Mouse (Mus musculus) midbrain, embryonic 15.5 days (tissue): ENCODE data around the gene Ptpn13. TPM values are rescaled to one million over a fixed set of nuclear protein-coding genes. Genes with fewer than 3 reads are reported as not detected.

Experiments used
- ATAC-seq: fragments of 200-750 bp; cut with Nextera tagmentation; replicated peaks from 2 replicates; pipeline ENCODE4 v1.8.0; 2017; ENCODE audit warnings: moderate TSS enrichment
- H3K27ac ChIP-seq: fragments of 300-500 bp; sonication (generic); 2 replicates; pipeline ENCODE4 v1.5.1; 2015; ENCODE audit warnings: mild to moderate bottlenecking, inconsistent platforms
- H3K27me3 ChIP-seq: fragments of 300-500 bp; sonication (generic); replicated peaks from 2 replicates; pipeline ENCODE4 v1.6.1; 2015; ENCODE audit warnings: inconsistent platforms
- H3K36me3 ChIP-seq: fragments of 300-500 bp; sonication (generic); replicated peaks from 2 replicates; pipeline ENCODE4 v1.6.1; 2015; ENCODE audit warnings: inconsistent platforms
- H3K4me1 ChIP-seq: fragments of 300-500 bp; sonication (generic); 2 replicates; pipeline ENCODE4 v1.6.1; 2015; ENCODE audit warnings: inconsistent platforms
- H3K4me2 ChIP-seq: fragments of 300-500 bp; sonication (generic); 2 replicates; pipeline ENCODE4 v1.6.1; 2015; ENCODE audit warnings: inconsistent platforms, mild to moderate bottlenecking, moderate library complexity
- H3K4me3 ChIP-seq: fragments of 300-500 bp; sonication (generic); 2 replicates; pipeline ENCODE4 v1.5.1; 2015; ENCODE audit warnings: mild to moderate bottlenecking, inconsistent platforms
- H3K9ac ChIP-seq: fragments of 300-500 bp; sonication (generic); 2 replicates; pipeline ENCODE4 v1.6.1; 2015; ENCODE audit warnings: mild to moderate bottlenecking, inconsistent platforms
- H3K9me3 ChIP-seq: fragments of 300-500 bp; sonication (generic); 2 replicates; pipeline ENCODE4 v1.6.1; 2016; ENCODE audit warnings: inconsistent platforms
- WGBS: fragments of 180-500 bp; shearing (Covaris S2); methylation state at CpG from one replicate; pipeline ENCODE4 v1.1.7; 2015; ENCODE audit warnings: mixed read lengths; 5-methylcytosine and 5-hydroxymethylcytosine counted together
- polyA plus RNA-seq: library from polyadenylated mRNA; unstranded; fragments of >200 nt; fragmentation: Nextera tagmentation; extraction: Ambion mirVana; gene quantifications from 2 replicates; pipeline ENCODE4 v1.2.1, GENCODE M21; 2015

Ptpn13 gene
- polyA plus RNA-seq: 5.8 and 5.9 TPM in 2 replicates

DNA sequence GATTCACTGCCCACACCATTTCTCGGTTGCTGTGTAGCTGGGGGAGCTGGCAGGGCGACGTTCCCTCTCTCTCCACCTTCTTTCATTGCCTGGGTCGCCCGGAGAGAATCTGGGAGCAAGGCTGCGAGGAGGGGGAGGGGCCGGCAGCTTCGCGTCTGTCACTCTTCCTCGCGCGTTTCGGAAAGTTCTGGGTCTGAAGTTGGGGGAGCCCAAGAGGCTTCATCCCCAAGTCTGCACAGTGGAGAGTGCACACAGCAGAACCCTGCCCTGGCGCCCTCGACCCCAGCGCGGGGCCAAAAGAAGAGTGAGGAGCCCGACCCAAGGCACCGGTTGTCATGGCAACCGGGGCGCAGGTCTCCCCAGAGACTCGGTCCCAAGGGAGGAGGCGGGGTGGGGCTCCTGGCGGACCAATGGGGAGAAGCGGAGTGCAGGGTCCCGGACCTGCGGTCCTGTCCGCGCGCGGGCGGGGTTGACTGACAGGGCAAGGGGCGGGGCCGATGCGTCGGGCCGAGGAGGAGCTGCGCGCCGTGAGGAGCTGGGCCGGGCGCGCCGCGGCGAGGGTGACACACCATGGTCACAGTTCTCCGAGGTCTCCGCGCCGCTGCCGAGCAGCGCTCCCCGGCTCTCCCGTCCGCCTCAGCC is at the start of gene Ptpn13:
TSS of gene Ptpn13 (plus strand) at position 515 of the 642 bp plus-strand sequence.
- H3K36me3 ChIP-seq: no peaks in the 10 kb centered on the region
- peak within 1 kb of the TSS; percentile 56 for H3K9ac ChIP-seq
- H3K4me1 ChIP-seq: peaks cover 34% of the 10 kb centered on the region
- H3K27ac ChIP-seq: peak within 1 kb of the TSS; percentile 68
- H3K9me3 ChIP-seq: no peaks in the 10 kb centered on the region
- H3K27me3 ChIP-seq: 0 out of 2 replicates have a peak, but pooled peaks cover 5% of the 10 kb centered on the region
- H3K4me2 ChIP-seq: peak within 1 kb of the TSS; percentile 94
- WGBS: under 1% methylated on average over 50 of the region's 55 CpGs
- ATAC-seq: peak; percentile 96
- peak within 1 kb of the TSS; percentile 67 for H3K4me3 ChIP-seq

- no peak overlapping the region for H3K4me2 ChIP-seq
- no peak for ATAC-seq
- 0 out of 2 replicates have a peak, but pooled peaks cover 3% of the 10 kb centered on the region for H3K4me1 ChIP-seq
- 84% methylated on average over 9 of the region's 9 CpGs for WGBS
- no peak overlapping the region for H3K9ac ChIP-seq
- no peaks in the 10 kb centered on the region for H3K9me3 ChIP-seq
- no peak overlapping the region for H3K4me3 ChIP-seq
- H3K27ac ChIP-seq: no peak overlapping the region
- H3K36me3 ChIP-seq: no peaks in the 10 kb centered on the region
- H3K27me3 ChIP-seq: no peaks in the 10 kb centered on the region; the same call in 1 of the 2 replicates
Measured at GRCm38 (mm10) chr5:103375226-103375625, 49.8 kb upstream of the Ptpn13 start.

DNA sequence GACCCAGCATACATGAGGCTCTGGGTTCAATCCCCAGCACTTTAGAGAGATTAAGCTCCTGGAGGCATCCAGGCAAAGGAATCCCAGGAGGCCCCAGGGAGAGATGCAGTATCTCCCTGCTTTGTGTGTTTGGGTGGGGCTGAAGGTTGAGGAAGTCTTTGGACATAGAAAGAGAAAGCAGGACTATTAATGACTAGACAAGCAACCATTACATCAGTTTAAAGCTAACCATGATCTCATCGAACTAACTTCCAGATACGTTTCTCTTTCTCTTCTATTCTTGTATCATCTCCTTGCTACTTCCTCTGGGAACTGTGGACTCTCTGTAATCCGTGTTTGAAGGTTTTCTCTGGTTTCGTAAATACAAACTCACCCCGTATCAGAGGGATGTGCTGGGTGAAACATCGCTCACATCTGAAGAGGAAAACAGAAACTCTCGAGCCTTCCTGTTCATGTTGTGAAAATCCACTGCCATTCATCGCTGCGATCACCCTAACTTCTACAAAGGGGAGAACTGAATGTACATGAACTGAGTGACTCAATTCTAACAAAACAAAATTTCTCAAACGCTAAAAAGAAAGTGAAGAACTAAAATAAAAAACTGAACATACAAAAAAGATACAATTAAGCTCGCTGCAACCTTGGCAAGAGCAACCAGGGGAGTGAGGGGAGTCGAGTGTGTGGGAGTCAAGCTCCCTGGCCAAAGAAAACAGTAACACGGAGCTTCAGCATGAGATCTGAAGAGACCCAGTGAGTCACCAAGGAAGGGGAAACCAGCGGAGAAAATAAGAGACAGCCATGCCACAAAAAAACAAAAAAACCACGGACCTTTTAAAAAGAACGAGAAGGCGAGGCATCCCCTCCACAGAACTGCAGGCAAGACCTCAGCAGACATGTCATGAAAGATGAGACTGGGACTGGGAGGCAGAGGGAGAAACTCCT is 48.4 kb upstream of the Ptpn13 start:
- Histone ChIP-seq H3K4me2 (no peak overlapping the region), H3K27me3 (no peaks in the 10 kb centered on the region; the same call in 1 of the 2 replicates), H3K9ac (no peak overlapping the region), H3K9me3 (no peaks in the 10 kb centered on the region), H3K4me3 (no peak overlapping the region), H3K36me3 (no peaks in the 10 kb centered on the region), H3K4me1 (0 out of 2 replicates have a peak, but pooled peaks cover 3% of the 10 kb centered on the region), H3K27ac (no peak overlapping the region)
- WGBS: 67% methylated on average over 17 of the region's 17 CpGs
- no peak for ATAC-seq

DNA sequence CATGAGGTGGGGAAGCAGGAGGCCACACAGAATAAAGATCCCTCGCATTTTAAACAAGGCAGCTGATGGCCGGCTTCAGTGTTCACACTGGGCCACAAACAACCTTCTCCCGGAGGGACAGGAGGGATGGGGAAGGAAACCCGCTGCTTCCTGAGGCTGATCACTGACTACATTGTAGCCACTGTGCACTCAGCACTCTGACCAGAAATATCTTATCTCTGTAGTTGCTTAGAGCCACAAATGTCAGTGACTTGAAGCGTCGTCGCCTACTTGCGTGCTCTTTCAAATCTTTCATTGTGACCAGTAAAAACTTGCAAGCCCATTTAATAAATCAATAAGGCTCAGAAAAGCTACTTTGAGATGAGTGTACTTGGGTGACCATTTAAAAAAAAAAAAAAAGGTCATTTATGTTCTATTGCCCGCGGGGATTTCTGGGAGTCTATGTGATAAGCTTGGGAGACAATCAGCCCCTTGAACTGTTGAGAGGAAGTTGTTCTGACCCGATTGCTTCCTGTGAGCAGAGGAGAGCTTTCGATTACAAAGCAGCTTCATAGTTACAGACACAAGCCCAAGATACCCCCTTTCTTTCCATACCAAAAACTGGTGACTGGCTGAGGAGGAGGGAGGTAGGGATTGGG is 47.4 kb upstream of the Ptpn13 start:
- ATAC-seq: no peak
- no peak overlapping the region for H3K9ac ChIP-seq
- H3K4me2 ChIP-seq: no peak overlapping the region
- H3K36me3 ChIP-seq: no peaks in the 10 kb centered on the region
- no peaks in the 10 kb centered on the region for H3K9me3 ChIP-seq
- H3K4me3 ChIP-seq: no peak overlapping the region
- 0 out of 2 replicates have a peak, but pooled peaks cover 3% of the 10 kb centered on the region for H3K4me1 ChIP-seq
- WGBS: 49% methylated on average over 12 of the region's 12 CpGs
- H3K27ac ChIP-seq: no peak overlapping the region
- no peaks in the 10 kb centered on the region; the same call in 1 of the 2 replicates for H3K27me3 ChIP-seq

GRCm38 (mm10) chr5:103380785-103381527 is 44.0 kb upstream of the Ptpn13 start:
- Histone ChIP-seq H3K4me1 (0 out of 2 replicates have a peak, but pooled peaks cover 3% of the 10 kb centered on the region), H3K27me3 (no peaks in the 10 kb centered on the region; the same call in 1 of the 2 replicates), H3K9ac (no peak overlapping the region), H3K4me3 (no peak overlapping the region), H3K27ac (no peak overlapping the region), H3K4me2 (no peak overlapping the region), H3K9me3 (no peaks in the 10 kb centered on the region), H3K36me3 (no peaks in the 10 kb centered on the region)
- no peak for ATAC-seq
- 37% methylated on average over 11 of the region's 11 CpGs for WGBS

- no peak for ATAC-seq
- Histone ChIP-seq H3K36me3 (no peaks in the 10 kb centered on the region), H3K4me3 (no peak overlapping the region), H3K27ac (no peak overlapping the region), H3K27me3 (no peaks in the 10 kb centered on the region), H3K9me3 (no peaks in the 10 kb centered on the region), H3K4me2 (no peak overlapping the region), H3K9ac (no peak overlapping the region), H3K4me1 (no peaks in the 10 kb centered on the region)
- WGBS: 92% methylated on average over 4 of the region's 4 CpGs
Measured at GRCm38 (mm10) chr5:103382951-103383350, 42.0 kb upstream of the Ptpn13 start.

DNA sequence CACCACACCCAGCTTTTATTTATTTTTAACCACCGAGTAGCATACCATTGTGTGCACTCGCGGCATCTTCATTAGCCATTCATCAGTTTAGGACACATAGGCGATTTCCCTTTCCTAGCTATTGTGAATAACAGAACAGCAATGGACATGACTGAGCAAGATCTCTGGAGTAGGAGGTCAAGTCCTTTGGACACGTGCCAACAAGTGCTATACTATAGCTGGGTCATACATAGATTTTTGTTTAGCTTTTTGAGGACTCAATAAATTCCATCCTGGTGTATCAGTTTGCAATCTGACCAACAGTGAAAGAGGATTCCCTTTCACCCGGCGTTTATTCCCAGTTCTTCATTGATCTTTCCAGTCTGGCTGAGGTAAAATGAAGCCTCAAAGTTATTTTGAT is 41.0 kb upstream of the Ptpn13 start:
- Histone ChIP-seq H3K4me2 (no peak overlapping the region), H3K27ac (no peak overlapping the region), H3K9me3 (no peaks in the 10 kb centered on the region), H3K27me3 (no peaks in the 10 kb centered on the region), H3K36me3 (no peaks in the 10 kb centered on the region), H3K9ac (no peak overlapping the region), H3K4me3 (no peak overlapping the region), H3K4me1 (no peaks in the 10 kb centered on the region)
- 74% methylated on average over 7 of the region's 7 CpGs for WGBS
- no peak for ATAC-seq

DNA sequence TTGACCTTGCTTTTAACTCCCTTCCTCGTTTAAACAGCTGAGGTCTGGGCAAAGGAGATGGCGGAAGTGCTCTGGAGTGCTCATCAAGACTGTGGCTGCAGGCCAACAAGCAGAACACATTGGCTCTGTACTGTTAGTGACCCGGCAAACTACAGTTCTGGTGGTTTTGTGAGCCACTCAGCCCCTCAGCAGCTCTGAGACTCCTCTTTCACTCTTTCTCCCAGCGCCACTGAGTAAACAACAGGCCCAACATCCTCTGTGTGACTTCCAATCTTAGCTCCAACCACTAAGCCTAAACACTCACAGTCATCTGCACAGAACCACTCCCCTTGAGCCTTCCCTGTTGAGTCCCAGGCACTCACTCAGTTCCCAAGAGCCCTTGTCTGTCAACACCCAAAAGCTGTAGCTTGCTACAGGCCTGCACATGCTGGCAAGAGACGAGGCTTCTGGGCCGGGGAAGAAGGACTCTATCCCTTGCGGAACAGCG is 37.4 kb upstream of the Ptpn13 start:
- Histone ChIP-seq H3K27ac (0 out of 2 replicates have a peak overlapping the region, but pooled peaks have one; percentile 17), H3K36me3 (no peaks in the 10 kb centered on the region), H3K9ac (no peak overlapping the region), H3K4me2 (no peak overlapping the region), H3K27me3 (no peaks in the 10 kb centered on the region), H3K4me3 (no peak overlapping the region), H3K9me3 (no peaks in the 10 kb centered on the region), H3K4me1 (no peaks in the 10 kb centered on the region)
- ATAC-seq: no peak
- 59% methylated on average over 8 of the region's 8 CpGs for WGBS

DNA sequence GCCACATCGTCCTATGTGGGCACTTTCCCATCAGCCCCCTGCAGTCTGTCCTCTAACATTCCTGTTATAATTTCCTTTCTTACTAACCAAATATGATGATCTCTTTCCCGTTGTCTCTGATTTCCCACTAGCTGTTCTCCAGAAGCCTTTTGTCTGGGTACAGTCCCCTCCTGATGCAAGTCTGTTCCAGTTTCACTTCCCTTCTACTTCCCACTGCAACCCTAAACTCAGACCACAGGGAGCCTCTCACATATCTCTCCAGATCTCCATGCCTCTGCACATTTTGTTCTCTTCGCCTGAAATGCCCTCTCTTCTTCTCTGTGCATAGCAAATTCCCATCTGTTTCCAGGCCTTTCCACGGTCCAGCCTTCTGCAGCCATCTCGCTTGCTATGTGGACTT is 35.6 kb upstream of the Ptpn13 start:
- Histone ChIP-seq H3K27ac (no peak overlapping the region), H3K4me3 (no peak overlapping the region), H3K4me1 (peaks cover 5% of the 10 kb centered on the region; the same call in 1 of the 2 replicates), H3K27me3 (no peaks in the 10 kb centered on the region), H3K9ac (no peak overlapping the region), H3K36me3 (no peaks in the 10 kb centered on the region), H3K4me2 (no peak overlapping the region), H3K9me3 (no peaks in the 10 kb centered on the region)
- WGBS: 88% methylated on average over 5 of the region's 5 CpGs
- no peak for ATAC-seq

- Histone ChIP-seq H3K9me3 (no peaks in the 10 kb centered on the region), H3K4me1 (peaks cover 5% of the 10 kb centered on the region; the same call in 1 of the 2 replicates), H3K9ac (no peak overlapping the region), H3K27ac (no peak overlapping the region), H3K4me2 (no peak overlapping the region), H3K36me3 (no peaks in the 10 kb centered on the region), H3K4me3 (no peak overlapping the region), H3K27me3 (no peaks in the 10 kb centered on the region)
- no peak for ATAC-seq
- 9% methylated on average over 4 of the region's 4 CpGs for WGBS
Measured at GRCm38 (mm10) chr5:103393220-103393619, 31.8 kb upstream of the Ptpn13 start.

GRCm38 (mm10) chr5:103393752-103394151 is 31.2 kb upstream of the Ptpn13 start:
- H3K9ac ChIP-seq: no peak overlapping the region
- peaks cover 5% of the 10 kb centered on the region; the same call in 1 of the 2 replicates for H3K4me1 ChIP-seq
- H3K36me3 ChIP-seq: no peaks in the 10 kb centered on the region
- no peak overlapping the region for H3K27ac ChIP-seq
- H3K27me3 ChIP-seq: no peaks in the 10 kb centered on the region
- no peaks in the 10 kb centered on the region for H3K9me3 ChIP-seq
- WGBS: 40% methylated on average over 16 of the region's 16 CpGs
- ATAC-seq: no peak
- no peak overlapping the region for H3K4me3 ChIP-seq
- H3K4me2 ChIP-seq: no peak overlapping the region
